Mouse (Mus musculus): ENCODE data around the gene Aox1. TPM values are rescaled to one million over a fixed set of nuclear protein-coding genes. Genes with fewer than 3 reads are reported as not detected.

The Aox1 gene
- polyA plus RNA-seq, 1 experiment from 2014 or later, result 0.47 TPM

GRCm38 (mm10) chr1:58144384-58145069 lies 114.8 kb downstream of the Aox1 start:
- Histone ChIP-seq H3K27me3 (no peaks in the 10 kb centered on the region), H3K9me3 (replicated peaks) (no peaks in the 10 kb centered on the region; the same call in 1 of the 2 replicates), H3K4me1 (no peaks in the 10 kb centered on the region), H3K4me3 (replicated peaks) (no peak overlapping the region), H3K27ac (replicated peaks) (no peak overlapping the region), H3K36me3 (no peaks in the 10 kb centered on the region), H3K9ac (no peak overlapping the region), H3K4me2 (replicated peaks) (no peak overlapping the region)
- 66% methylated on average over 10 of the region's 10 CpGs for WGBS
- ATAC-seq (ENCODE audit: insufficient number of reproducible peaks, low FRiP score, low TSS enrichment, low read depth), result no peak

- no peaks in the 10 kb centered on the region for H3K27me3 ChIP-seq
- no peaks in the 10 kb centered on the region for H3K4me1 ChIP-seq
- no peak overlapping the region for H3K4me2 ChIP-seq (replicated peaks)
- no peak overlapping the region for H3K27ac ChIP-seq (replicated peaks)
- no peaks in the 10 kb centered on the region for H3K36me3 ChIP-seq
- no peak overlapping the region for H3K4me3 ChIP-seq (replicated peaks)
- H3K9ac ChIP-seq, result no peak overlapping the region
- 82% methylated on average over 10 of the region's 10 CpGs for WGBS
- no peaks in the 10 kb centered on the region for H3K9me3 ChIP-seq (replicated peaks)
- ATAC-seq (ENCODE audit: insufficient number of reproducible peaks, low FRiP score, low TSS enrichment, low read depth), result no peak
These were observed 116.3 kb downstream of the Aox1 start for GRCm38 (mm10) chr1:58146026-58146425.

DNA sequence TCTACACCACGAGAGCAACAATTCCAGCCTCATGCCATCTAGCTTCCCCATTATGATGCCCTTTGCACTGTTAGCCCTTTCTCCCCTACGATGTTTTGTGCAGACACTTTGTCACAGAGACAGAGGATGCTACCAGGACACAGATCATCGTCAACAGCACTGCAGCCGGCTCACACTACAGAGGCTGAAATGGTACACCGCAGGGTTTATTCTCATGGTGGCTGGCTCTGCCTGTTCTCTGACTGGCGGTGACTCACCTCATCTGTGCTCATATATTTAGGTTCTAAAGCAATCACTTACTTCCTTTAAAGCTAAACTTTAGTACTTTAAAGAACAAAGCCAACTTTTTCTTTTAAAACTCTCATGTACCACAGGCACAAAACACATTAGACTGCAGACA lies 118.0 kb downstream of the Aox1 start:
- H3K27ac ChIP-seq (replicated peaks), result no peak overlapping the region
- ATAC-seq (ENCODE audit: insufficient number of reproducible peaks, low FRiP score, low TSS enrichment, low read depth), result no peak
- H3K4me2 ChIP-seq (replicated peaks), result no peak overlapping the region
- H3K4me1 ChIP-seq, result no peaks in the 10 kb centered on the region
- H3K36me3 ChIP-seq, result no peaks in the 10 kb centered on the region
- WGBS, result 65% methylated on average over 6 of the region's 6 CpGs
- no peak overlapping the region for H3K9ac ChIP-seq
- H3K27me3 ChIP-seq, result no peaks in the 10 kb centered on the region
- no peaks in the 10 kb centered on the region for H3K9me3 ChIP-seq (replicated peaks)
- H3K4me3 ChIP-seq (replicated peaks), result no peak overlapping the region

- Histone ChIP-seq H3K4me1 (no peaks in the 10 kb centered on the region), H3K36me3 (no peaks in the 10 kb centered on the region), H3K4me3 (replicated peaks) (no peak overlapping the region), H3K27me3 (no peaks in the 10 kb centered on the region), H3K27ac (replicated peaks) (no peak overlapping the region), H3K9me3 (replicated peaks) (no peaks in the 10 kb centered on the region), H3K4me2 (replicated peaks) (no peak overlapping the region), H3K9ac (no peak overlapping the region)
- ATAC-seq (ENCODE audit: insufficient number of reproducible peaks, low FRiP score, low TSS enrichment, low read depth), result no peak
- 76% methylated on average over 8 of the region's 8 CpGs for WGBS
These were observed 122.5 kb downstream of the Aox1 start for GRCm38 (mm10) chr1:58152247-58152646.

Other genes starting within 250 kb of the Aox1 start
- gene Sgo2a, start 34.0 kb upstream of the Aox1 start, polyA plus RNA-seq (2015; fragmentation: Nextera tagmentation; extraction: Ambion mirVana), result 12.5 and 14.8 TPM in 2 replicates
- gene Kctd18, start 11.0 kb upstream of the Aox1 start, polyA plus RNA-seq (2015; fragmentation: Nextera tagmentation; extraction: Ambion mirVana), result 20.4 and 21.6 TPM in 2 replicates
- gene Aox3, start 83.2 kb downstream of the Aox1 start, polyA plus RNA-seq (2015; fragmentation: Nextera tagmentation; extraction: Ambion mirVana), result 1.9 and 3.1 TPM in 2 replicates
- gene Aox4, start 180.5 kb downstream of the Aox1 start, polyA plus RNA-seq (2015; fragmentation: Nextera tagmentation; extraction: Ambion mirVana), result 26.1 and 30.0 TPM in 2 replicates
- 1.4 and 2.9 TPM in 2 replicates for gene Aox2, start 248.4 kb downstream of the Aox1 start, polyA plus RNA-seq (2015; fragmentation: Nextera tagmentation; extraction: Ambion mirVana)